Mouse (Mus musculus): Measurements from ENCODE around the gene Ciao2b. TPM values are rescaled to one million over a fixed set of nuclear protein-coding genes. Genes with fewer than 3 reads are reported as not detected.

The Ciao2b gene
- polyA plus RNA-seq, 1 experiment from 2014 or later: 99.1 TPM

GRCm38 (mm10) chr8:104609222-104609621 is 32.5 kb downstream of the Ciao2b start:
- Histone ChIP-seq H3K9me3 (ENCODE audit: control insufficient read depth, low read length) (no peaks in the 10 kb centered on the region), H3K36me3 (ENCODE audit: control insufficient read depth, insufficient read depth, low read length) (no peaks in the 10 kb centered on the region), H3K9ac (ENCODE audit: low read length) (no peak overlapping the region), H3K4me2 (ENCODE audit: low read depth, severe bottlenecking) (no peak overlapping the region), H3K4me3 (ENCODE audit: low read depth, low read length) (no peak overlapping the region), H3K27ac (replicated peaks; ENCODE audit: low read depth, low read length) (no peak overlapping the region), H3K27me3 (ENCODE audit: control insufficient read depth, insufficient read depth, low read length) (no peaks in the 10 kb centered on the region), H3K4me1 (ENCODE audit: control insufficient read depth, insufficient read depth, low read length) (no peaks in the 10 kb centered on the region)
- 79% methylated on average over 8 of the region's 8 CpGs for WGBS
- no peak for ATAC-seq (ENCODE audit: insufficient number of reproducible peaks, low FRiP score, low TSS enrichment, low read depth)
- no peak for DNase-seq (ENCODE audit: low spot score)

- 75% methylated on average over 2 of the region's 2 CpGs for WGBS
- Histone ChIP-seq H3K36me3 (ENCODE audit: control insufficient read depth, insufficient read depth, low read length) (no peaks in the 10 kb centered on the region), H3K9ac (ENCODE audit: low read length) (no peak overlapping the region), H3K27ac (replicated peaks; ENCODE audit: low read depth, low read length) (no peak overlapping the region), H3K9me3 (ENCODE audit: control insufficient read depth, low read length) (no peaks in the 10 kb centered on the region), H3K4me1 (ENCODE audit: control insufficient read depth, insufficient read depth, low read length) (no peaks in the 10 kb centered on the region), H3K27me3 (ENCODE audit: control insufficient read depth, insufficient read depth, low read length) (no peaks in the 10 kb centered on the region), H3K4me2 (ENCODE audit: low read depth, severe bottlenecking) (no peak overlapping the region), H3K4me3 (ENCODE audit: low read depth, low read length) (no peak overlapping the region)
- DNase-seq (ENCODE audit: low spot score) (no peak), ATAC-seq (ENCODE audit: insufficient number of reproducible peaks, low FRiP score, low TSS enrichment, low read depth) (no peak)
These were observed 33.8 kb downstream of the Ciao2b start for GRCm38 (mm10) chr8:104607944-104608343.

GRCm38 (mm10) chr8:104606329-104606728 is 35.4 kb downstream of the Ciao2b start:
- H3K9me3 ChIP-seq (ENCODE audit: control insufficient read depth, low read length): no peaks in the 10 kb centered on the region
- no peaks in the 10 kb centered on the region for H3K4me1 ChIP-seq (ENCODE audit: control insufficient read depth, insufficient read depth, low read length)
- no peak for ATAC-seq (ENCODE audit: insufficient number of reproducible peaks, low FRiP score, low TSS enrichment, low read depth)
- no peak overlapping the region for H3K4me2 ChIP-seq (ENCODE audit: low read depth, severe bottlenecking)
- no peaks in the 10 kb centered on the region for H3K27me3 ChIP-seq (ENCODE audit: control insufficient read depth, insufficient read depth, low read length)
- no peak overlapping the region for H3K27ac ChIP-seq (replicated peaks; ENCODE audit: low read depth, low read length)
- H3K4me3 ChIP-seq (ENCODE audit: low read depth, low read length): no peak overlapping the region
- WGBS: 42% methylated on average over 6 of the region's 6 CpGs
- DNase-seq (ENCODE audit: low spot score): no peak
- H3K9ac ChIP-seq (ENCODE audit: low read length): no peak overlapping the region
- H3K36me3 ChIP-seq (ENCODE audit: control insufficient read depth, insufficient read depth, low read length): no peaks in the 10 kb centered on the region

- no peak overlapping the region for H3K9ac ChIP-seq (ENCODE audit: low read length)
- ATAC-seq (ENCODE audit: insufficient number of reproducible peaks, low FRiP score, low TSS enrichment, low read depth) (no peak), DNase-seq (ENCODE audit: low spot score) (no peak)
- H3K4me3 ChIP-seq (ENCODE audit: low read depth, low read length): no peak overlapping the region
- H3K36me3 ChIP-seq (ENCODE audit: control insufficient read depth, insufficient read depth, low read length): no peaks in the 10 kb centered on the region
- WGBS: 58% methylated on average over 4 of the region's 4 CpGs
- no peak overlapping the region for H3K27ac ChIP-seq (replicated peaks; ENCODE audit: low read depth, low read length)
- no peak overlapping the region for H3K4me2 ChIP-seq (ENCODE audit: low read depth, severe bottlenecking)
- H3K9me3 ChIP-seq (ENCODE audit: control insufficient read depth, low read length): no peaks in the 10 kb centered on the region
- H3K27me3 ChIP-seq (ENCODE audit: control insufficient read depth, insufficient read depth, low read length): no peaks in the 10 kb centered on the region
- no peaks in the 10 kb centered on the region for H3K4me1 ChIP-seq (ENCODE audit: control insufficient read depth, insufficient read depth, low read length)
These were observed 38.5 kb downstream of the Ciao2b start for GRCm38 (mm10) chr8:104603245-104603593.

GRCm38 (mm10) chr8:104602468-104603244 is 39.1 kb downstream of the Ciao2b start:
- Histone ChIP-seq H3K4me3 (ENCODE audit: low read depth, low read length) (peak overlapping the region; percentile 2; the same call in 1 of the 2 replicates), H3K9ac (ENCODE audit: low read length) (no peak overlapping the region), H3K27ac (replicated peaks; ENCODE audit: low read depth, low read length) (no peak overlapping the region), H3K4me1 (ENCODE audit: control insufficient read depth, insufficient read depth, low read length) (no peaks in the 10 kb centered on the region), H3K4me2 (ENCODE audit: low read depth, severe bottlenecking) (peak overlapping the region; percentile 34), H3K9me3 (ENCODE audit: control insufficient read depth, low read length) (no peaks in the 10 kb centered on the region), H3K36me3 (ENCODE audit: control insufficient read depth, insufficient read depth, low read length) (no peaks in the 10 kb centered on the region), H3K27me3 (ENCODE audit: control insufficient read depth, insufficient read depth, low read length) (no peaks in the 10 kb centered on the region)
- peak; percentile 94 for DNase-seq (ENCODE audit: low spot score)
- 19% methylated on average over 21 of the region's 21 CpGs for WGBS
- peak; percentile 84 for ATAC-seq (ENCODE audit: insufficient number of reproducible peaks, low FRiP score, low TSS enrichment, low read depth)

GRCm38 (mm10) chr8:104601941-104602371 is 39.8 kb downstream of the Ciao2b start:
- ATAC-seq (ENCODE audit: insufficient number of reproducible peaks, low FRiP score, low TSS enrichment, low read depth) (peak; percentile 46; the same call in 1 of the 2 replicates), DNase-seq (ENCODE audit: low spot score) (peak; percentile 46)
- no peaks in the 10 kb centered on the region for H3K36me3 ChIP-seq (ENCODE audit: control insufficient read depth, insufficient read depth, low read length)
- H3K4me1 ChIP-seq (ENCODE audit: control insufficient read depth, insufficient read depth, low read length): no peaks in the 10 kb centered on the region
- peak overlapping the region; percentile 34 for H3K4me2 ChIP-seq (ENCODE audit: low read depth, severe bottlenecking)
- H3K9me3 ChIP-seq (ENCODE audit: control insufficient read depth, low read length): no peaks in the 10 kb centered on the region
- H3K9ac ChIP-seq (ENCODE audit: low read length): no peak overlapping the region
- H3K4me3 ChIP-seq (ENCODE audit: low read depth, low read length): peak overlapping the region; percentile 2; the same call in 1 of the 2 replicates
- H3K27me3 ChIP-seq (ENCODE audit: control insufficient read depth, insufficient read depth, low read length): no peaks in the 10 kb centered on the region
- no peak overlapping the region for H3K27ac ChIP-seq (replicated peaks; ENCODE audit: low read depth, low read length)
- under 1% methylated on average over 12 of the region's 12 CpGs for WGBS

- Histone ChIP-seq H3K4me2 (ENCODE audit: low read depth, severe bottlenecking) (no peak overlapping the region; the same call in 1 of the 2 replicates), H3K9me3 (ENCODE audit: control insufficient read depth, low read length) (no peaks in the 10 kb centered on the region), H3K27ac (replicated peaks; ENCODE audit: low read depth, low read length) (no peak overlapping the region), H3K4me3 (ENCODE audit: low read depth, low read length) (no peak overlapping the region), H3K4me1 (ENCODE audit: control insufficient read depth, insufficient read depth, low read length) (no peaks in the 10 kb centered on the region), H3K9ac (ENCODE audit: low read length) (no peak overlapping the region), H3K27me3 (ENCODE audit: control insufficient read depth, insufficient read depth, low read length) (no peaks in the 10 kb centered on the region), H3K36me3 (ENCODE audit: control insufficient read depth, insufficient read depth, low read length) (no peaks in the 10 kb centered on the region)
- DNase-seq (ENCODE audit: low spot score) (no peak), ATAC-seq (ENCODE audit: insufficient number of reproducible peaks, low FRiP score, low TSS enrichment, low read depth) (no peak)
- WGBS: 31% methylated on average over 7 of the region's 7 CpGs
These were observed 40.4 kb downstream of the Ciao2b start for GRCm38 (mm10) chr8:104601386-104601785.

- WGBS: 40% methylated on average over 6 of the region's 6 CpGs
- no peaks in the 10 kb centered on the region for H3K27me3 ChIP-seq (ENCODE audit: control insufficient read depth, insufficient read depth, low read length)
- no peak overlapping the region for H3K27ac ChIP-seq (replicated peaks; ENCODE audit: low read depth, low read length)
- H3K4me2 ChIP-seq (ENCODE audit: low read depth, severe bottlenecking): no peak overlapping the region
- no peaks in the 10 kb centered on the region for H3K4me1 ChIP-seq (ENCODE audit: control insufficient read depth, insufficient read depth, low read length)
- DNase-seq (ENCODE audit: low spot score) (no peak), ATAC-seq (ENCODE audit: insufficient number of reproducible peaks, low FRiP score, low TSS enrichment, low read depth) (no peak)
- H3K4me3 ChIP-seq (ENCODE audit: low read depth, low read length): no peak overlapping the region
- H3K9ac ChIP-seq (ENCODE audit: low read length): no peak overlapping the region
- H3K36me3 ChIP-seq (ENCODE audit: control insufficient read depth, insufficient read depth, low read length): peaks cover 12% of the 10 kb centered on the region; the same call in 1 of the 2 replicates
- H3K9me3 ChIP-seq (ENCODE audit: control insufficient read depth, low read length): no peaks in the 10 kb centered on the region
These were observed 43.3 kb downstream of the Ciao2b start for GRCm38 (mm10) chr8:104598496-104598895.
